Mouse (Mus musculus) liver, postnatal 0 days (tissue): ENCODE results near the gene Dnase1l2.

Source experiments
- CTCF ChIP-seq: sonication (generic); IDR thresholded peaks from 2 replicates; pipeline ENCODE4 v1.5.1; 2016; ENCODE audit warnings: antibody characterized with exemption, low read depth
- EP300 ChIP-seq: IDR thresholded peaks from 2 replicates; pipeline ENCODE4 v1.6.1; 2016; ENCODE audit warnings: antibody characterized with exemption, low read depth, mild to moderate bottlenecking

- no peak for TF ChIP-seq EP300
- TF ChIP-seq CTCF: no peak
Observed at GRCm38 (mm10) chr17:24393527-24393926, 49.4 kb downstream of the Dnase1l2 start.
